Mouse (Mus musculus) MEL (cell line): Measurements from ENCODE around the gene Kif20b. TPM values are rescaled to one million over a fixed set of nuclear protein-coding genes. Genes with fewer than 3 reads are reported as not detected.

Source experiments
- DNase-seq: peaks from one replicate; pipeline ENCODE4 v3.0.0; 2011; ENCODE audit warnings: low read depth, low spot score
- H3K27ac ChIP-seq: 2 replicates; pipeline ENCODE4 v1.5.1; 2012; ENCODE audit warnings: low read depth, mild to moderate bottlenecking, control low read depth, low read length, moderate library complexity; ENCODE audit not compliant: control insufficient read depth
- H3K27me3 ChIP-seq, 2 experiments: fragments of 150-350 bp in 1 of 2; sonication (generic) in 1 of 2; 2 replicates each; pipeline ENCODE4 v1.6.1; 2012; ENCODE audit warnings: low read length in 2 of 2, mild to moderate bottlenecking in 2 of 2, improper control_type of control experiment in 1 of 2, moderate library complexity in 1 of 2; ENCODE audit not compliant: insufficient read depth in 2 of 2, control insufficient read depth in 1 of 2
- H3K36me3 ChIP-seq, 2 experiments: 2 replicates each; pipeline ENCODE4 v1.6.1; 2012 to 2014; ENCODE audit warnings: low read length in 2 of 2, improper control_type of control experiment in 1 of 2, inconsistent platforms in 1 of 2, mild to moderate bottlenecking in 1 of 2; ENCODE audit not compliant: insufficient read depth in 2 of 2, control insufficient read depth in 1 of 2
- H3K4me1 ChIP-seq, 2 experiments: fragments of 150-350 bp in 1 of 2; sonication (generic) in 1 of 2; 2 replicates each; pipeline ENCODE4 v1.6.1; 2012; ENCODE audit warnings: low read length in 2 of 2, improper control_type of control experiment in 1 of 2, mild to moderate bottlenecking in 1 of 2; ENCODE audit not compliant: insufficient read depth in 2 of 2, control insufficient read depth in 1 of 2
- H3K4me3 ChIP-seq, 2 experiments: fragments of 150-350 bp in 1 of 2; sonication (generic) in 1 of 2; 2 replicates each; pipeline ENCODE4 v1.5.1; 2012; ENCODE audit warnings: low read depth in 2 of 2, low read length in 2 of 2, mild to moderate bottlenecking in 2 of 2, moderate library complexity in 2 of 2, control low read depth in 1 of 2, improper control_type of control experiment in 1 of 2; ENCODE audit not compliant: control insufficient read depth in 1 of 2, insufficient read depth in 1 of 2
- H3K79me2 ChIP-seq: 2 replicates; pipeline ENCODE4 v1.6.1; 2012; ENCODE audit warnings: mild to moderate bottlenecking, low read length, moderate library complexity; ENCODE audit not compliant: control insufficient read depth, poor library complexity, insufficient read depth
- H3K9ac ChIP-seq: 2 replicates; pipeline ENCODE4 v1.6.1; 2012; ENCODE audit warnings: low read depth, mild to moderate bottlenecking, control low read depth, low read length, moderate library complexity; ENCODE audit not compliant: control insufficient read depth, poor library complexity, severe bottlenecking
- H3K9me3 ChIP-seq: fragments of 150-350 bp; sonication (generic); replicated peaks from 2 replicates; pipeline ENCODE4 v1.6.1; 2012; ENCODE audit warnings: mild to moderate bottlenecking, low read length, improper control_type of control experiment, moderate library complexity; ENCODE audit not compliant: insufficient read depth
- CTCF ChIP-seq, 3 experiments: IDR thresholded peaks in 2 of 3; conservative IDR thresholded peaks in 1 of 3; 2 replicates each; pipeline ENCODE4 v1.5.1; 2011 to 2012; ENCODE audit warnings: low read length in 3 of 3, low read depth in 2 of 3, mild to moderate bottlenecking in 2 of 3, improper control_type of control experiment in 1 of 3, inconsistent platforms in 1 of 3, mixed read lengths in 1 of 3, moderate library complexity in 1 of 3; ENCODE audit not compliant: control insufficient read depth in 1 of 3, insufficient read depth in 1 of 3, poor library complexity in 1 of 3, severe bottlenecking in 1 of 3
- ELF1 ChIP-seq: IDR thresholded peaks from 2 replicates; pipeline ENCODE4 v1.6.1; 2014; ENCODE audit warnings: low read depth, mild to moderate bottlenecking, inconsistent platforms, low read length, improper control_type of control experiment, moderate library complexity
- JUND ChIP-seq: IDR thresholded peaks from 2 replicates; pipeline ENCODE4 v1.6.1; 2011; ENCODE audit warnings: low read depth, mild to moderate bottlenecking, improper control_type of control experiment, low read length
- MEF2A ChIP-seq: IDR thresholded peaks from 2 replicates; pipeline ENCODE4 v1.6.1; 2014; ENCODE audit warnings: low read depth, mild to moderate bottlenecking, inconsistent platforms, low read length, improper control_type of control experiment; ENCODE audit not compliant: poor library complexity, insufficient replicate concordance, severe bottlenecking; ENCODE audit errors: extremely low read depth
- POLR2A ChIP-seq, 2 experiments: IDR thresholded peaks; 2 replicates each; pipeline ENCODE4 v1.6.1; 2011 to 2012; ENCODE audit warnings: low read length in 2 of 2, mild to moderate bottlenecking in 2 of 2, control low read depth in 1 of 2, improper control_type of control experiment in 1 of 2, low read depth in 1 of 2, moderate library complexity in 1 of 2; ENCODE audit not compliant: control insufficient read depth in 1 of 2, insufficient read depth in 1 of 2, poor library complexity in 1 of 2
- RAD21 ChIP-seq: IDR thresholded peaks from 2 replicates; pipeline ENCODE4 v1.6.1; 2011; ENCODE audit warnings: mild to moderate bottlenecking, low read depth, low read length, improper control_type of control experiment
- SMC3 ChIP-seq: IDR thresholded peaks from 2 replicates; pipeline ENCODE4 v1.6.1; 2011; ENCODE audit warnings: low read depth, low read length, improper control_type of control experiment
- TAL1 ChIP-seq: IDR thresholded peaks from 2 replicates; pipeline ENCODE4 v1.6.1; 2012; ENCODE audit warnings: mild to moderate bottlenecking, inconsistent platforms, low read length, moderate library complexity, mixed read lengths
- ZKSCAN1 ChIP-seq: IDR thresholded peaks from 2 replicates; pipeline ENCODE4 v1.6.1; 2012; ENCODE audit warnings: low read depth, mild to moderate bottlenecking, inconsistent platforms, low read length, improper control_type of control experiment, moderate library complexity
- polyA plus RNA-seq, 2 experiments: library from polyadenylated mRNA; stranded (reverse) in 1 of 2; unstranded in 1 of 2; fragments of >175 nt in 1 of 2; fragments of >200 nt in 1 of 2; gene quantifications; 2 replicates each; pipeline versions ENCODE4 v1.2.1 to v1.2.4; 2012; ENCODE audit warnings: low replicate concordance in 2 of 2, low read depth in 1 of 2; ENCODE audit not compliant: insufficient read length in 2 of 2, insufficient read depth in 1 of 2, missing spikeins in 1 of 2
- total RNA-seq: library from RNA; depleted of rRNA; stranded (reverse); fragments of 300-350 nt; gene quantifications from 2 replicates; pipeline ENCODE4 v1.2.3, GENCODE M21; 2012

The Kif20b gene
- total and polyA plus RNA-seq, 3 experiments = 40.0 to 55.5 (median 41.6) TPM

GRCm38 (mm10) chr19:34947206-34947605 is 25.0 kb downstream of the Kif20b start:
- no peak overlapping the region for H3K27ac ChIP-seq
- no peak for DNase-seq
- TF ChIP-seq TAL1 (no peak), ZKSCAN1 (no peak), JUND (no peak)
- TF ChIP-seq, all 39 proteins: peak for 0
- no peaks in the 10 kb centered on the region for H3K4me1 ChIP-seq
- H3K9me3 ChIP-seq = no peaks in the 10 kb centered on the region
- no peak overlapping the region for H3K9ac ChIP-seq
- H3K79me2 ChIP-seq = no peaks in the 10 kb centered on the region
- no peak overlapping the region for H3K4me3 ChIP-seq
- H3K27me3 ChIP-seq = no peaks in the 10 kb centered on the region
- H3K36me3 ChIP-seq = peaks cover 0 to 41% of the 10 kb centered on the region in 2 experiments; a peak in 3 of 4 replicates

- Histone ChIP-seq H3K79me2 (no peaks in the 10 kb centered on the region), H3K36me3 (peaks cover 0 to 50% of the 10 kb centered on the region in 2 experiments; a peak in 2 of 4 replicates), H3K4me3 (no peak overlapping the region), H3K9ac (no peak overlapping the region), H3K27ac (no peak overlapping the region), H3K27me3 (no peaks in the 10 kb centered on the region), H3K9me3 (no peaks in the 10 kb centered on the region), H3K4me1 (no peaks in the 10 kb centered on the region)
- DNase-seq = no peak
- TF ChIP-seq CTCF (IDR thresholded peaks at IDR 0.05 in 2 of 3, conservative IDR thresholded peaks at IDR 0.05 in 1 of 3; ENCODE audit: control insufficient read depth in 1 of 3, insufficient read depth in 1 of 3, low read depth in 2 of 3, low read length in 3 of 3, poor library complexity in 1 of 3, severe bottlenecking in 1 of 3) (peak in 1 of 3 experiments; percentile 22; a peak in 1 of 6 replicates), MEF2A (no peak), RAD21 (peak; percentile 7; the same call in 1 of the 2 replicates), SMC3 (peak; percentile 12; the same call in 1 of the 2 replicates)
- TF ChIP-seq, all 39 proteins: peak for 3
These were observed 31.8 kb downstream of the Kif20b start for GRCm38 (mm10) chr19:34953842-34954541.

- Histone ChIP-seq H3K4me1 (no peaks in the 10 kb centered on the region), H3K27ac (no peak overlapping the region), H3K27me3 (no peaks in the 10 kb centered on the region), H3K9me3 (no peaks in the 10 kb centered on the region), H3K4me3 (no peak overlapping the region), H3K79me2 (peaks cover 2% of the 10 kb centered on the region; the same call in 1 of the 2 replicates), H3K9ac (no peak overlapping the region), H3K36me3 (peaks cover 0 to 49% of the 10 kb centered on the region in 2 experiments; a peak in 2 of 4 replicates)
- DNase-seq = no peak
- TF ChIP-seq POLR2A (IDR thresholded peaks at IDR 0.05; ENCODE audit: control insufficient read depth in 1 of 2, insufficient read depth in 1 of 2, low read depth in 1 of 2, low read length in 2 of 2, poor library complexity in 1 of 2) (no peak), ELF1 (no peak)
These were observed 37.2 kb downstream of the Kif20b start for GRCm38 (mm10) chr19:34959369-34959768.
